Mouse (Mus musculus) midbrain, embryonic 16.5 days (tissue): ENCODE data around the gene Grb2. TPM values are rescaled to one million over a fixed set of nuclear protein-coding genes. Genes with fewer than 3 reads are reported as not detected.

Experiments
- ATAC-seq: fragments of 200-750 bp; cut with Nextera tagmentation; 2 replicates; pipeline ENCODE4 v1.8.0; 2017; ENCODE audit warnings: moderate TSS enrichment
- H3K27ac ChIP-seq: fragments of 300-500 bp; sonication (generic); 2 replicates; pipeline ENCODE4 v1.5.1; 2014; ENCODE audit warnings: mild to moderate bottlenecking, low read length, mixed read lengths
- H3K27me3 ChIP-seq: fragments of 300-500 bp; sonication (generic); 2 replicates; pipeline ENCODE4 v1.6.1; 2014; ENCODE audit warnings: low read depth, low read length, mixed read lengths; ENCODE audit not compliant: control insufficient read depth, insufficient read depth
- H3K36me3 ChIP-seq: fragments of 300-500 bp; sonication (generic); 2 replicates; pipeline ENCODE4 v1.6.1; 2014; ENCODE audit warnings: mild to moderate bottlenecking, low read length, moderate library complexity, mixed read lengths; ENCODE audit not compliant: control insufficient read depth, insufficient read depth
- H3K4me1 ChIP-seq: fragments of 300-500 bp; sonication (generic); 2 replicates; pipeline ENCODE4 v1.6.1; 2014; ENCODE audit warnings: mild to moderate bottlenecking, low read length, mixed read lengths; ENCODE audit not compliant: control insufficient read depth, insufficient read depth
- H3K4me2 ChIP-seq: fragments of 300-500 bp; sonication (generic); 2 replicates; pipeline ENCODE4 v1.6.1; 2014; ENCODE audit warnings: mild to moderate bottlenecking, low read length, mixed read lengths
- H3K4me3 ChIP-seq: fragments of 300-500 bp; sonication (generic); 2 replicates; pipeline ENCODE4 v1.5.1; 2014; ENCODE audit warnings: low read depth, mild to moderate bottlenecking, low read length, moderate library complexity, mixed read lengths
- H3K9ac ChIP-seq: fragments of 300-500 bp; sonication (generic); 2 replicates; pipeline ENCODE4 v1.6.1; 2014; ENCODE audit warnings: low read depth, low read length, mixed read lengths
- H3K9me3 ChIP-seq: fragments of 300-500 bp; sonication (generic); replicated peaks from 2 replicates; pipeline ENCODE4 v1.6.1; 2014; ENCODE audit warnings: mild to moderate bottlenecking, low read length, mixed read lengths; ENCODE audit not compliant: control insufficient read depth, poor library complexity, severe bottlenecking
- WGBS: fragments of 180-500 bp; shearing (Covaris S2); extraction: QIAGEN DNeasy Blood & Tissue Kit; methylation state at CpG from one replicate; pipeline ENCODE4 v1.1.7; 2014; 5-methylcytosine and 5-hydroxymethylcytosine counted together
- polyA plus RNA-seq: library from polyadenylated mRNA; unstranded; fragments of >200 nt; fragmentation: Nextera tagmentation; extraction: Ambion mirVana; gene quantifications from 2 replicates; pipeline ENCODE4 v1.2.1, GENCODE M21; 2015

The Grb2 gene
- polyA plus RNA-seq: 177 and 196 TPM in 2 replicates

- no peaks in the 10 kb centered on the region for H3K9me3 ChIP-seq
- ATAC-seq: peak; percentile 95
- WGBS: 1% methylated on average over 61 of the region's 91 CpGs
- no peaks in the 10 kb centered on the region for H3K36me3 ChIP-seq
- peak within 1 kb of the TSS; percentile 86 for H3K9ac ChIP-seq
- no peaks in the 10 kb centered on the region for H3K27me3 ChIP-seq
- H3K4me1 ChIP-seq: peaks cover 25% of the 10 kb centered on the region
- H3K27ac ChIP-seq: peak within 1 kb of the TSS; percentile 88
- H3K4me2 ChIP-seq: peak within 1 kb of the TSS; percentile 79
- H3K4me3 ChIP-seq: peak within 1 kb of the TSS; percentile 82
Observed at GRCm38 (mm10) chr11:115708209-115708876, at the start of gene Grb2. TSS of gene Grb2 (minus strand) at chr11:115708597.

- H3K27me3 ChIP-seq: no peaks in the 10 kb centered on the region
- no peak overlapping the region for H3K27ac ChIP-seq
- H3K4me1 ChIP-seq: peaks cover 4% of the 10 kb centered on the region; the same call in 1 of the 2 replicates
- no peak for ATAC-seq
- no peaks in the 10 kb centered on the region for H3K36me3 ChIP-seq
- no peak overlapping the region for H3K9ac ChIP-seq
- no peak overlapping the region for H3K4me3 ChIP-seq
- 85% methylated on average over 4 of the region's 4 CpGs for WGBS
- no peak overlapping the region for H3K4me2 ChIP-seq
- H3K9me3 ChIP-seq: no peaks in the 10 kb centered on the region
Observed at GRCm38 (mm10) chr11:115753485-115753884, 45.1 kb upstream of the Grb2 start.

- ATAC-seq: no peak
- no peak overlapping the region for H3K4me3 ChIP-seq
- WGBS: 38% methylated on average over 7 of the region's 7 CpGs
Observed at GRCm38 (mm10) chr11:115752653-115753052, 44.3 kb upstream of the Grb2 start.

GRCm38 (mm10) chr11:115751725-115752124, 43.3 kb upstream of the Grb2 start:
- H3K4me1 ChIP-seq: peaks cover 6% of the 10 kb centered on the region; the same call in 1 of the 2 replicates
- 74% methylated on average over 2 of the region's 2 CpGs for WGBS

More at GRCm38 (mm10) chr11:115752653-115753052, 44.3 kb upstream of the Grb2 start:
- Histone ChIP-seq H3K4me2 (no peak overlapping the region), H3K27ac (no peak overlapping the region), H3K27me3 (no peaks in the 10 kb centered on the region), H3K9ac (no peak overlapping the region), H3K9me3 (no peaks in the 10 kb centered on the region), H3K36me3 (no peaks in the 10 kb centered on the region), H3K4me1 (peaks cover 4% of the 10 kb centered on the region; the same call in 1 of the 2 replicates)

GRCm38 (mm10) chr11:115749834-115750233, 41.4 kb upstream of the Grb2 start:
- no peak overlapping the region for H3K27ac ChIP-seq
- H3K9me3 ChIP-seq: no peaks in the 10 kb centered on the region
- H3K9ac ChIP-seq: no peak overlapping the region
- H3K4me2 ChIP-seq: no peak overlapping the region
- peaks cover 6% of the 10 kb centered on the region; the same call in 1 of the 2 replicates for H3K4me1 ChIP-seq
- no peaks in the 10 kb centered on the region for H3K36me3 ChIP-seq
- WGBS: 88% methylated on average over 5 of the region's 5 CpGs
- H3K27me3 ChIP-seq: no peaks in the 10 kb centered on the region
- ATAC-seq: no peak
- no peak overlapping the region for H3K4me3 ChIP-seq

More at GRCm38 (mm10) chr11:115751725-115752124, 43.3 kb upstream of the Grb2 start:
- ATAC-seq: no peak
- Histone ChIP-seq H3K4me2 (no peak overlapping the region), H3K27me3 (no peaks in the 10 kb centered on the region), H3K4me3 (no peak overlapping the region), H3K9me3 (no peaks in the 10 kb centered on the region), H3K27ac (no peak overlapping the region), H3K9ac (no peak overlapping the region), H3K36me3 (no peaks in the 10 kb centered on the region)

- 12% methylated on average over 9 of the region's 15 CpGs for WGBS
- no peak for ATAC-seq
- peaks cover 2% of the 10 kb centered on the region; the same call in 1 of the 2 replicates for H3K4me1 ChIP-seq
- peak overlapping the region; percentile 21 for H3K4me3 ChIP-seq
- H3K27me3 ChIP-seq: no peaks in the 10 kb centered on the region
- H3K27ac ChIP-seq: no peak overlapping the region
- no peaks in the 10 kb centered on the region for H3K36me3 ChIP-seq
- H3K4me2 ChIP-seq: peak overlapping the region; percentile 38
- H3K9me3 ChIP-seq: no peaks in the 10 kb centered on the region
- peak overlapping the region; percentile 16; the same call in 1 of the 2 replicates for H3K9ac ChIP-seq
Observed at GRCm38 (mm10) chr11:115747351-115747750, 39.0 kb upstream of the Grb2 start.

DNA sequence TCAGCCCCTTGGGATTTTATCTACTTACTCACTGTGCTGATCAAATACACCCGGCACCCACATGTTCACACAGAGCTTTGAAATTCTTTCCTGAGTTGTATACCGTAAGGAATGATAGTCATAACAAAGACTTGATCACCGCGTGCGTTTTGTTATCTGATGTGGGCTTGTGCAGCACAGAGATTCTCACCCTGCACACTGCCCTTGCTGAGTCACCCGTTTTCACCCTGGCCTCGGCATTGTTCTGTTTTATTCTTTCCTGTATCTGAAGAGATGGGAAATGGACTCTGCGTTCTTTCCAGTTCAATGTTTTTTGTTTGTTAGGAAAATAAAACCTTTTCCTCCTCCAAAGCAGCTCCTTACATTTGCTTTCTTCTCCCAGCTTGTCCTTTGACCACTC, 38.4 kb upstream of the Grb2 start:
- H3K4me1 ChIP-seq: peaks cover 2% of the 10 kb centered on the region; the same call in 1 of the 2 replicates
- 47% methylated on average over 8 of the region's 8 CpGs for WGBS
- H3K27ac ChIP-seq: no peak overlapping the region
- no peak for ATAC-seq
- H3K36me3 ChIP-seq: no peaks in the 10 kb centered on the region
- no peaks in the 10 kb centered on the region for H3K9me3 ChIP-seq
- no peak overlapping the region; the same call in 1 of the 2 replicates for H3K9ac ChIP-seq
- peak overlapping the region; percentile 38 for H3K4me2 ChIP-seq
- H3K4me3 ChIP-seq: peak overlapping the region; percentile 21; the same call in 1 of the 2 replicates
- no peaks in the 10 kb centered on the region for H3K27me3 ChIP-seq

- no peak overlapping the region for H3K4me3 ChIP-seq
- no peak overlapping the region for H3K4me2 ChIP-seq
- H3K36me3 ChIP-seq: no peaks in the 10 kb centered on the region
- ATAC-seq: no peak
- H3K27me3 ChIP-seq: no peaks in the 10 kb centered on the region
- no peaks in the 10 kb centered on the region for H3K9me3 ChIP-seq
- H3K9ac ChIP-seq: no peak overlapping the region
- H3K4me1 ChIP-seq: peaks cover 2% of the 10 kb centered on the region; the same call in 1 of the 2 replicates
- 94% methylated on average over 1 of the region's 1 CpGs for WGBS
- H3K27ac ChIP-seq: no peak overlapping the region
Observed at GRCm38 (mm10) chr11:115746109-115746508, 37.7 kb upstream of the Grb2 start.

GRCm38 (mm10) chr11:115744385-115744784, 36.0 kb upstream of the Grb2 start:
- H3K4me3 ChIP-seq: no peak overlapping the region
- no peak overlapping the region for H3K27ac ChIP-seq
- H3K4me1 ChIP-seq: peaks cover 2% of the 10 kb centered on the region; the same call in 1 of the 2 replicates
- WGBS: 91% methylated on average over 5 of the region's 5 CpGs
- no peaks in the 10 kb centered on the region for H3K36me3 ChIP-seq
- no peaks in the 10 kb centered on the region for H3K9me3 ChIP-seq
- ATAC-seq: no peak
- no peak overlapping the region for H3K4me2 ChIP-seq
- no peaks in the 10 kb centered on the region for H3K27me3 ChIP-seq
- no peak overlapping the region for H3K9ac ChIP-seq
